Mouse (Mus musculus) B cell, adult 67 days (primary cell): ENCODE results near the gene Slfn2. TPM values are rescaled to one million over a fixed set of nuclear protein-coding genes. Genes with fewer than 3 reads are reported as not detected.

Source experiments
- total RNA-seq, 2 experiments: library from RNA; stranded (reverse); gene quantifications; 4 replicates each; pipeline ENCODE4 v1.2.4; 2023

Slfn2 gene
- total RNA-seq = 100 to 1,000 TPM; 130 to 144 TPM

DNA sequence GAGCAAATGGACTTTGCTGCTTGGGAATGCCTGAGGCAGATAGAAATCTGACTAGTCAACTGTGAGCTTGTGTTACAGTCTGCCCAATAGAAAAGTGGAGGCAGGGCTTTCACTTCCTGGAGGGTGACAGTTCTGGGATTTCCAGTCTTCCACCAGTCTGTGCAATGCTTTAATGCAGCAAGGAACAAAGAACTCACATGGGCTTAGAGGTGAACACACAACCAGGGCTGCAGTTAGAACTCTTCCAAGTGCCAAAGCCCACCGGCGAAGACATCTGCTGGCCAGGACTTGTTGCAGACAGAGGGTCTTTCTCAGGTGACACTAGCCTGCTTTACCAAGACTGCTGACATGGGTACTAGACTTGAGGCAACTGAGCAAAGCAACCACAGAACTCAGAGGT, at the start of gene Slfn2:
Gene Slfn2, plus strand, starts transcription at position 167 of the 400 bp plus-strand sequence.

DNA sequence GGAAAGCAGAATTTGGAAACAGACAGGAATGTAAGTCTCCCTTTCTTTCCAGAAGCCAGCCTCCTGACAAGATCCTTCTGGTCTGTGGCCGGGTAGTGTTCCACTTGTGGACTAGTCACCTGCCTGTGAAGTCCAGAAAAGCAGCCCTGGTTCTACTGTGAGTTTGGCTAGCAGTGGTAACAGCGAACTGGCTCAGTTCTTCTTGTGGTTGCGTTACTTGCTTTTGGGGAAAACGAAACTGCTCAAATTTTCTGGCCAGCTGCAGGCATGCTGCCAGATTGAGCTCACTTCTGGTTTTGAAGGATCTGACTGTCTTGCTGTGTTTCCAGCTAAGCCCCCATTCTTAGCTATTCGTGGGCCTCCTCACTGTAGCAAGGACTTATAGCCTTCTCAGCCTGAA, 44.3 kb upstream of the Slfn2 start, which contains the start of gene Slfn8:
Gene Slfn8, minus strand, starts transcription at position 190 of the 400 bp plus-strand sequence.

DNA sequence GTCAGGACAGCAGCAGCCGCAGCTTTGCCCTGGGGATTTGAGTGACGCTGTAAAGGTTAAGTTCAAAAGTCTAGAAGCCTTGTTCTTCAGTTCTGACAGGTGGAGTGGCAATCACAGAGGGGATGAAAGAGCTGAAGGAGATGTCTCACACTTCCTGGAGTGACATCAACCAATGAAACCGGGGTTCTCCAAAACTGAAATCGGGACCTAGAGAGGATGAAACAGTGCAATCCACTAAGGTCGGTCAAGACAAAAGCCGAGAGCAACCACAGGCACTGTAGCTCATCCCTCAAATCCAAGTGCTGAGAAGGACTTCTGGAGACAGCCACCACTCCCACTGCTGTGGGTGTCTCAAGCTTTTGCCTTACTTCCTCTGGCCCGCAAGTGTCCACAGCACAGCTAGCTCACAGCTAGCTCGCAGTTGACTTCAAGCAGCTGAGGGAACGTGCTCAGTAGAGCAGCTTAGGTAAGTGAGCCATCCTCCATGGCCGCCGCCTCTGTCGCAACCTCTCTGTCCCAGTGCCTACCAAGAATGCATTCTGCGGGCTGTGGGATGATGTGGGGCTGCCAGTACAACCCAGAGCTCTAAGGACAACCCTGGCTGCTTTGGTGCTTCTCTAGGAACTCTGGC, 51.8 kb downstream of the Slfn2 start, which contains the start of gene Slfn1:
Gene Slfn1, plus strand, starts transcription at position 253 of the 631 bp plus-strand sequence.

Other genes with a start within 250 kb of the Slfn2 start
- gene Rffl, start 193.9 kb upstream of the Slfn2 start, total RNA-seq = 10 to 100 TPM; 24.2 to 24.5 TPM
- gene Rad51d, start 174.5 kb upstream of the Slfn2 start, total RNA-seq = 10 to 100 TPM; 26.0 to 28.6 TPM
- gene Fndc8, start 173.0 kb upstream of the Slfn2 start, total RNA-seq = not detected
- 10 to 100 TPM; 64.0 to 79.8 TPM for gene Nle1, start 156.7 kb upstream of the Slfn2 start, total RNA-seq
- not detected for gene Unc45b, start 154.6 kb upstream of the Slfn2 start, total RNA-seq
- gene Slfn5, start 113.8 kb upstream of the Slfn2 start, total RNA-seq = 10 to 100 TPM; 15.7 to 28.6 TPM
- gene Slfn9, start 73.3 kb upstream of the Slfn2 start, total RNA-seq = 10 to 100 TPM; 18.8 to 32.2 TPM
- 10 to 100 TPM; 42.6 to 59.3 TPM for gene Slfn8, start 44.3 kb upstream of the Slfn2 start, total RNA-seq
- 1 to 10 TPM in 1 of 2 experiments, under 1 TPM in 1; 0.98 to 1.1 TPM for gene Slfn1, start 51.7 kb downstream of the Slfn2 start, total RNA-seq
- gene Slfn4, start 110.1 kb downstream of the Slfn2 start, total RNA-seq = under 1 TPM; 0.30 to 0.52 TPM
- 1 to 10 TPM; 1.2 to 4.8 TPM for gene Slfn3, start 126.2 kb downstream of the Slfn2 start, total RNA-seq
- not detected for gene Slfn14, start 221.6 kb downstream of the Slfn2 start, total RNA-seq
- 100 to 1,000 TPM; 139 to 156 TPM for gene Ap2b1, start 233.9 kb downstream of the Slfn2 start, total RNA-seq
- 10 to 100 TPM; 22.3 to 22.6 TPM for gene Pex12, start 237.5 kb downstream of the Slfn2 start, total RNA-seq